Mouse (Mus musculus): ENCODE data around the gene Eya2. TPM values are rescaled to one million over a fixed set of nuclear protein-coding genes. Genes with fewer than 3 reads are reported as not detected.
"Not testable (repeated sequence)": the region's sequence is repeated elsewhere in the genome, so short reads cannot be mapped to it uniquely, and the experiment has no call there.

Gene Eya2
- total RNA-seq (2014; rRNA removed): 12.1 and 20.1 TPM in 2 replicates
- 9.9 and 10.0 TPM in 2 replicates for polyA plus RNA-seq (2015; fragmentation: Nextera tagmentation; extraction: Ambion mirVana)

DNA sequence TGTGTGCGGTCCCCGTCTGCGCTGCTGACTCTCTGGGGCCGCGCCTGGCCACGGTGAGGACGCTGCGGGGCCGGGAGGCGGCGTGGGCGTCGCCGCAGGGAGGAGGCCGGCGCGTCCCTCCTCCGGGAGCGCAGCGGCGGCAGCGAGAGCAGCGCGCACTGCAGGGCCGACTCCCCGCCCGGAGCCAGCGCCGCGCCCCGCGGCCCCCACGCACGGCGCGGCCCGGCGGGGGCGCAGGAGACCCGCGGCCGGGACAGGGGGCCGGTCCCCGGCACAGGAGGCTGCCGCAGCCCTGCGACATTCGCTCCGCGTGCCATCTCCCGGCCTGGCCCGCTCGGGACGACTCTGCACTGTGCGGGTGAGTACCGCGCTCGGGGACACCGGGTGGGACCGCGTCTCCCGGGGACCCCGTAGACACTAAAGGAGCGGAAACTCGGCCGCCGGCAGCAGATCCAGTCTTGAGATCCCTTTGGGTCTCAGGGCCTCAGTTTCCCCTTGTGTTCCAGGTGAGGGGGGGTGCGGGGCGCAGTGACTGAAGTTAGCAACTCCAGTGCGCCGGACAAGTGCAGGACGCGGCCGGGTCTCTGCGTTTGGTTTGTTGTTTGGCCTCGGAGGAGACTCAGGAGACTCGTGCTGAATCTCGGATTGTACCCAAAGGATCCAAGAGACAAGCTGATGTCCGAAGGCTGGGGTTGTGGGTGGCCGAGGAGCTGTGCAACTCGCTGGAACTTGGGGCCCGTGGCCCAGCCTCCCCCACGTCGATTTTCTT is at the start of gene Eya2:
TSS of gene Eya2 (plus strand) at position 126 of the 769 bp plus-strand sequence.
- peak within 1 kb of the TSS; percentile 88 for H3K4me2 ChIP-seq (ENCODE audit: low read depth, low read length)
- no peaks in the 10 kb centered on the region for H3K4me1 ChIP-seq (ENCODE audit: insufficient read depth, low read length)
- peak; percentile 22 for DNase-seq (ENCODE audit: low spot score)
- peak within 1 kb of the TSS; percentile 54; the same call in 1 of the 2 replicates for H3K27ac ChIP-seq
- WGBS: under 1% methylated on average over 70 of the region's 83 CpGs
- no peaks in the 10 kb centered on the region for H3K36me3 ChIP-seq (ENCODE audit: insufficient read depth, low read length)
- peak; percentile 58; the same call in 1 of the 2 replicates for ATAC-seq
- H3K9ac ChIP-seq (replicated peaks; ENCODE audit: low read length): peak within 1 kb of the TSS; percentile 50
- TF ChIP-seq CTCF (IDR thresholded peaks at IDR 0.05; ENCODE audit: low read depth): no peak
- peaks cover 6% of the 10 kb centered on the region; the same call in 1 of the 2 replicates for H3K27me3 ChIP-seq (ENCODE audit: insufficient read depth, low read length)
- H3K4me3 ChIP-seq (ENCODE audit: low read length): peak within 1 kb of the TSS; percentile 52
- no peaks in the 10 kb centered on the region for H3K9me3 ChIP-seq (ENCODE audit: low read length)

DNA sequence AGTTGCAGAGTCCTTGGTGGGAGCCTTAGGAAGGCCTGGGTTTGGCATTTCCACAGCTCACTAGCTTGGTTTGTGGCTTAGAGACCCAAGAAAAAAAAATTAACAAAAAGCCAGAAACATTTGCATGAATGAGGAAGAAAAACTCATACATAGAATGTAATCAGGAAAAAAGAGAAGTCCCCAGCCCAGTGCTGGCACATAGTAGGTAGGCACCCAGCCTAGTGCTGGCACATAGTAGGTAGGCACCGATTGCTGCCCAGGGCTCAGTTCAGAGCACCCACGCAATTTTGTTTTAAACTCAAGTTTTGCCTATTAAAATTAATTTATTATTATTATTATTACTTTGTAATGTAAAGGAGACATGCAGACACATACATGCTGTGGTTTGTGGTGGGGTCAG is 49.1 kb upstream of the Eya2 start:
- Histone ChIP-seq H3K9me3 (ENCODE audit: low read length) (no peaks in the 10 kb centered on the region), H3K4me2 (ENCODE audit: low read depth, low read length) (no peak overlapping the region), H3K4me1 (ENCODE audit: insufficient read depth, low read length) (no peaks in the 10 kb centered on the region), H3K36me3 (ENCODE audit: insufficient read depth, low read length) (no peaks in the 10 kb centered on the region), H3K4me3 (ENCODE audit: low read length) (no peak overlapping the region), H3K9ac (replicated peaks; ENCODE audit: low read length) (no peak overlapping the region), H3K27ac (no peak overlapping the region), H3K27me3 (ENCODE audit: insufficient read depth, low read length) (no peaks in the 10 kb centered on the region)
- WGBS: 97% methylated on average over 2 of the region's 2 CpGs
- DNase-seq (ENCODE audit: low spot score) (no peak), ATAC-seq (no peak)
- no peak for TF ChIP-seq CTCF (IDR thresholded peaks at IDR 0.05; ENCODE audit: low read depth)

DNA sequence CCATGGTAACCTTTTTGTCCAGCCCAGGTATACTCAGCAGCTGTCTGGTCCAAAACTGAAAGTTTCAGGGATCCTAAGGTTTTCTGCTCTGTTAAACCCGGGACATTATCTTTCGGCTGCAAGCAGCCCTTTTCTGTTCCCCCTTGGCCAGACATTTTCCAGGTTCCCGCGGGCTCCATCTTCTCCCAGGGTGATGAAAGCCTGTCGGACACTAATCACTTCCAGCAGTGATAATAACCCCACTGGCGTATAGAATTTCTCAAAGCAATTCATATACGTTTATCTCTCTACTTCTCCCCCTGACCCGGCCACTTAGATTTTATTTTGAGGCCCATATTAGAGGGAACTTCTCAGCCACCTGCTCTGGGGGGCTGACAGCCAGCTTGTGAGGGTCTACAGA is 48.5 kb upstream of the Eya2 start:
- WGBS: 44% methylated on average over 8 of the region's 8 CpGs
- Histone ChIP-seq H3K27me3 (ENCODE audit: insufficient read depth, low read length) (no peaks in the 10 kb centered on the region), H3K4me1 (ENCODE audit: insufficient read depth, low read length) (no peaks in the 10 kb centered on the region), H3K4me3 (ENCODE audit: low read length) (no peak overlapping the region), H3K9me3 (ENCODE audit: low read length) (no peaks in the 10 kb centered on the region), H3K9ac (replicated peaks; ENCODE audit: low read length) (no peak overlapping the region), H3K36me3 (ENCODE audit: insufficient read depth, low read length) (no peaks in the 10 kb centered on the region), H3K4me2 (ENCODE audit: low read depth, low read length) (no peak overlapping the region), H3K27ac (no peak overlapping the region)
- ATAC-seq: no peak
- DNase-seq (ENCODE audit: low spot score): no peak
- TF ChIP-seq CTCF (IDR thresholded peaks at IDR 0.05; ENCODE audit: low read depth): no peak

DNA sequence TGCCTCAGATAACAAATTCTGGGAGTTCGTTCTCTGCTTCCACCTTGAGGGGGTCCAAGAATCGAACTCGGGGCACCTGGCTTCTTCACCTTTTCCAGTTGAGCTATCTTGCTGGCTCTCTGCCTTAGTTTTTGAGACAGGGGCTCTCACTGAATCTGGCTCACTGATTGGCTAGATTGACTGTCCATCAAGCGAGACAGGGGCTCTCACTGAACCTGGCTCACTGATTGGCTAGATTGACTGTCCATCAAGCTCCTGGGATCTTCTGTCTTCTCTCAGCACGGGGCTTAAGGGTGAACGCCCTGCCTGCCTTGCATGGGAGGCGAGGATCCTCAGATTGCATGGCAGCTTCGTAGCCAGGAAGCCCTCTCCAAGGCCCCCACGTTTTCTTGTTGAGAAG is 47.4 kb upstream of the Eya2 start:
- no peak for TF ChIP-seq CTCF (IDR thresholded peaks at IDR 0.05; ENCODE audit: low read depth)
- Histone ChIP-seq H3K4me3 (ENCODE audit: low read length) (no peak overlapping the region), H3K9ac (replicated peaks; ENCODE audit: low read length) (no peak overlapping the region), H3K4me2 (ENCODE audit: low read depth, low read length) (no peak overlapping the region), H3K4me1 (ENCODE audit: insufficient read depth, low read length) (no peaks in the 10 kb centered on the region), H3K27me3 (ENCODE audit: insufficient read depth, low read length) (no peaks in the 10 kb centered on the region), H3K36me3 (ENCODE audit: insufficient read depth, low read length) (no peaks in the 10 kb centered on the region), H3K27ac (no peak overlapping the region), H3K9me3 (ENCODE audit: low read length) (no peaks in the 10 kb centered on the region)
- DNase-seq (ENCODE audit: low spot score): peak; percentile 74
- no peak for ATAC-seq
- 58% methylated on average over 9 of the region's 9 CpGs for WGBS

DNA sequence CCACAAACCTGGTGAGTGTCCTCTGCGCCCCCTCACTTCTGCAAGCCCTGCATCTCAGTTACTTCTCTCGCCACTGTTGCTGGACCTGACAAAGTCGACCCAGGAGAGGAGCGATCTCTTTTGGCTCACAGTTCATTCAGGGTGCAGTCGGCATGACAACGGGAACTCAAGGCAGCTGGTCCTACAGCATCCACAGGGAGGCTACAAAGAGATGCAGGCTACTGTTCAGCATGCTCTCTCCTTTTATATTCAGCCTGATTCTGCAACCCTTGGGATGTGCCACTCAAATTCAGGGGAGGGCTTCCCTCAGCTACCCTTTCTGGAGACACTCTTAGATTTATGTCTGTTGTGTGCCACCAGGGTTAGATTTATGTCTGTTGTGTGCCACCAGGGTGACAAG is 46.2 kb upstream of the Eya2 start:
- H3K4me2 ChIP-seq (ENCODE audit: low read depth, low read length): no peak overlapping the region
- H3K27ac ChIP-seq: no peak overlapping the region
- no peaks in the 10 kb centered on the region for H3K9me3 ChIP-seq (ENCODE audit: low read length)
- H3K9ac ChIP-seq (replicated peaks; ENCODE audit: low read length): no peak overlapping the region
- ATAC-seq (peak; percentile 51; the same call in 1 of the 2 replicates), DNase-seq (ENCODE audit: low spot score) (no peak)
- no peaks in the 10 kb centered on the region for H3K4me1 ChIP-seq (ENCODE audit: insufficient read depth, low read length)
- no peaks in the 10 kb centered on the region for H3K36me3 ChIP-seq (ENCODE audit: insufficient read depth, low read length)
- WGBS: 32% methylated on average over 6 of the region's 6 CpGs
- no peaks in the 10 kb centered on the region for H3K27me3 ChIP-seq (ENCODE audit: insufficient read depth, low read length)
- no peak for TF ChIP-seq CTCF (IDR thresholded peaks at IDR 0.05; ENCODE audit: low read depth)
- H3K4me3 ChIP-seq (ENCODE audit: low read length): no peak overlapping the region

DNA sequence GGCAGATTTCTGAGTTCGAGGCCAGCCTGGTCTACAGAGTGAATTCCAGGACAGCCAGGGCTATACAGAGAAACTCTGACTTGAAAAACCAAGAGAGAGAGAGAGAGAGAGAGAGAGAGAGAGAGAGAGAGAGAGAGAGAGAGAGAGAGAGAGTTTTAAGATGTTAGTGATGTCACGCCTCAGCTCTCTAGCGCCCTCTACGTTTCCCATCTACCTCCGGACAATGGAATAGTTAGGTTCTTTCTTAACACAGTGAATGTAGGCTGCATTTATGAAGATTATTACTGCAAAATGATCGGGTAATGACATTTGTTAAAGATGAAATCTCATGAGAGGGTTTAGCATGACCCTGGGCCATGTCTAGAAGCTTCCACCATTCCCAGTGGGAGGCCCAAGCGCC is 44.4 kb upstream of the Eya2 start:
- H3K4me2 ChIP-seq (ENCODE audit: low read depth, low read length); DNase-seq (ENCODE audit: low spot score); H3K9me3 ChIP-seq (ENCODE audit: low read length); H3K4me3 ChIP-seq (ENCODE audit: low read length); H3K36me3 ChIP-seq (ENCODE audit: insufficient read depth, low read length); H3K9ac ChIP-seq (replicated peaks; ENCODE audit: low read length); H3K27me3 ChIP-seq (ENCODE audit: insufficient read depth, low read length); ATAC-seq; H3K4me1 ChIP-seq (ENCODE audit: insufficient read depth, low read length); H3K27ac ChIP-seq: not testable (repeated sequence)
- WGBS: 75% methylated on average over 7 of the region's 7 CpGs
- peak; percentile 39; the same call in 1 of the 2 replicates for TF ChIP-seq CTCF (IDR thresholded peaks at IDR 0.05; ENCODE audit: low read depth)

DNA sequence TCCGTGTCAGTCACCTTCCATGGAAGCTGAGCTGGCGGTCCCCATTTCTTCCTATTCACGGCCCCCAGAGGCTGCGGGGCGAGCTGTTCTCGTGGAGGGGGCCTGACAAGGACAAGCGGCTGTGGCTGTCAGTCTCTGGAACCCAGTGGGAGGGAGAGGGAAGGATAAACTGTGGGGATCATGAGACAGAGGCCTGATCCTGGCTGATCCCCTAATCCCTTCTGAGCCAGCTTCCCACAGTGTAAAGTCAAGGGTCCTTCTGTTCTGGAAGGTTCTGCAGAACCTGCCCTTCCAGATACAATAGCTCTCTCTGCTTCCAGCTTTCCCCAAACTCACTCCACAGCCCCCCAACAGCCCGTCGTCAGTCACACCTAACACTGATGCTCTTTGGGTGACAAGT is 40.8 kb upstream of the Eya2 start:
- Histone ChIP-seq H3K4me2 (ENCODE audit: low read depth, low read length) (no peak overlapping the region), H3K4me3 (ENCODE audit: low read length) (no peak overlapping the region), H3K36me3 (ENCODE audit: insufficient read depth, low read length) (no peaks in the 10 kb centered on the region), H3K4me1 (ENCODE audit: insufficient read depth, low read length) (no peaks in the 10 kb centered on the region), H3K9me3 (ENCODE audit: low read length) (no peaks in the 10 kb centered on the region), H3K27me3 (ENCODE audit: insufficient read depth, low read length) (no peaks in the 10 kb centered on the region), H3K9ac (replicated peaks; ENCODE audit: low read length) (no peak overlapping the region), H3K27ac (no peak overlapping the region)
- no peak for TF ChIP-seq CTCF (IDR thresholded peaks at IDR 0.05; ENCODE audit: low read depth)
- ATAC-seq: no peak
- 63% methylated on average over 9 of the region's 9 CpGs for WGBS
- no peak for DNase-seq (ENCODE audit: low spot score)
